8 mouse cellular contexts compared by ENCODE assay signal in the genomic region with DNA sequence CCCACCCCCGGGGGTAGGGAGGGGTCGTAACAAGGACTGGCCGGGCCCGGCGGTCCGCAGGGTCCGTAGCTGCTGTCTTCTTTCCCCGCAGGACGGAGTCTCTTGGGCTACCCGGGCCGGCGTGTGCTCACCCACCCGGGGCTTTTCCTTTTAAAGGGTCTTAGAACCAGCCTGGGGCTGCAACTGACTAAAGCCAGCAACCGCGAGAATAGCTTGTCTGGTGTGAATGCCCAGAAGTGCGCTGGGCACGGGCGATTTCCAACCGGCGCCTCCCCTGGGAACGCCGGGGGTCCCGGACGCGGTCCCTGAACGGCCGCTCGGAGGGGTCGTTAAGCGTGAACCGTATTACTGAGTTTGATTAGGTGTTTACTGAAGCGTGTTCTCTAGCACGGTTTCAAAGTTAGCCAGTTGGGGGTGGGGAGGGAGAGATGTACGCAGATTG. TPM values are rescaled to one million over a fixed set of nuclear protein-coding genes. Genes with fewer than 3 reads are reported as not detected.
DNase-seq lines count a peak whose midpoint lies in the region; ATAC-seq and TF ChIP-seq lines count a peak whose summit lies in the region.

No protein-coding gene starts in this region.

- TF ChIP-seq EP300 in CH12.LX (IDR thresholded peaks at IDR 0.05; ENCODE audit: low read length): no peak

- 0 out of 2 replicates have a peak, but pooled peaks have one; percentile 7 for ATAC-seq in embryonic facial prominence, embryonic 12.5 days (ENCODE audit: insufficient number of reproducible peaks, insufficient read depth, low FRiP score, low TSS enrichment)
- no peak; the same call in 1 of the 2 replicates for ATAC-seq in intestine, embryonic 15.5 days
- peak; percentile 66 for ATAC-seq in midbrain, embryonic 11.5 days (ENCODE audit: low FRiP score)

- intact Hi-C loops in gastrocnemius, adult 2 months (cut with DNase I): loop anchor here (5.0 kb wide), 1 partner anchor 66 kb away; a partner anchor contains a TSS

- peaks cover 3 to 36% of the 10 kb centered on the region in 2 experiments for H3K36me3 ChIP-seq in CH12.LX (replicated peaks in 1 of 2; ENCODE audit: control insufficient read depth in 1 of 2, insufficient read depth in 1 of 2, low read length in 1 of 2)
- 0 out of 2 replicates have a peak, but pooled peaks cover 4% of the 10 kb centered on the region for H3K36me3 ChIP-seq in embryonic facial prominence, embryonic 12.5 days
- H3K36me3 ChIP-seq in intestine, embryonic 15.5 days: no peaks in the 10 kb centered on the region
- no peaks in the 10 kb centered on the region for H3K36me3 ChIP-seq in midbrain, embryonic 11.5 days (ENCODE audit: control insufficient read depth, insufficient read depth, low read length)

- no peak for TF ChIP-seq RAD21 in CH12.LX (IDR thresholded peaks at IDR 0.05; ENCODE audit: low read depth, low read length)

- dilution Hi-C loops in CH12.LX (cut with MboI; ENCODE audit: extremely low pct_ligation_motif_present, extremely low pct_unique_long_range_greater_than_20kb, low sequenced_read_pairs): no loop called here

- H3K4me3 ChIP-seq in gastrocnemius, adult 2 months: peak overlapping the region; percentile 97
- H3K4me3 ChIP-seq in CH12.LX (replicated peaks in 1 of 3; ENCODE audit: low read depth in 2 of 3, low read length in 2 of 3, poor library complexity in 1 of 3): peak overlapping the region; percentile 76 to 94 (median 90)
- H3K4me3 ChIP-seq in embryonic facial prominence, embryonic 12.5 days: peak overlapping the region; percentile 77
- peak overlapping the region; percentile 84 for H3K4me3 ChIP-seq in intestine, embryonic 15.5 days (replicated peaks)
- peak overlapping the region; percentile 92 for H3K4me3 ChIP-seq in midbrain, embryonic 11.5 days (ENCODE audit: low read depth, low read length)

- H3K27ac ChIP-seq in gastrocnemius, adult 2 months: peak overlapping the region; percentile 98
- no peak overlapping the region for H3K27ac ChIP-seq in CH12.LX (ENCODE audit: insufficient read depth, low read depth)
- peak overlapping the region; percentile 86 for H3K27ac ChIP-seq in embryonic facial prominence, embryonic 12.5 days
- H3K27ac ChIP-seq in intestine, embryonic 15.5 days: peak overlapping the region; percentile 91
- H3K27ac ChIP-seq in midbrain, embryonic 11.5 days (ENCODE audit: low read depth, low read length): peak overlapping the region; percentile 16

- peak; percentile 39 for DNase-seq in gastrocnemius, adult 2 months
- DNase-seq in gastrocnemius, postnatal 4 days (ENCODE audit: low spot score in 2 of 2): no peak
- no peak for DNase-seq in CH12.LX (ENCODE audit: extremely low read depth)
- peak; percentile 93 for DNase-seq in midbrain, embryonic 11.5 days (ENCODE audit: low spot score, missing footprints)
- DNase-seq in thymus, postnatal 36 days: peak; percentile 9 to 27
- no peak for DNase-seq in frontal cortex, postnatal 36 days (ENCODE audit: low spot score in 2 of 2)

- TF ChIP-seq CTCF in gastrocnemius, adult 2 months (IDR thresholded peaks at IDR 0.05): no peak
- TF ChIP-seq CTCF in CH12.LX (conservative IDR thresholded peaks at IDR 0.05 in 1 of 2, IDR thresholded peaks at IDR 0.05 in 1 of 2; ENCODE audit: low read depth in 2 of 2, low read length in 2 of 2): no peak

- H3K9me3 ChIP-seq in CH12.LX (replicated peaks; ENCODE audit: low read length): no peaks in the 10 kb centered on the region
- H3K9me3 ChIP-seq in embryonic facial prominence, embryonic 12.5 days: no peaks in the 10 kb centered on the region
- H3K9me3 ChIP-seq in intestine, embryonic 15.5 days: no peaks in the 10 kb centered on the region
- no peaks in the 10 kb centered on the region for H3K9me3 ChIP-seq in midbrain, embryonic 11.5 days (ENCODE audit: control insufficient read depth, low read length)

- H3K4me2 ChIP-seq in CH12.LX (ENCODE audit: insufficient read depth, low read depth, poor library complexity, severe bottlenecking): peak overlapping the region; percentile 79
- H3K4me2 ChIP-seq in embryonic facial prominence, embryonic 12.5 days (replicated peaks): peak overlapping the region; percentile 63
- peak overlapping the region; percentile 68 for H3K4me2 ChIP-seq in intestine, embryonic 15.5 days (replicated peaks)
- peak overlapping the region; percentile 80 for H3K4me2 ChIP-seq in midbrain, embryonic 11.5 days

- under 1% methylated on average over 34 of the region's 34 CpGs for WGBS in embryonic facial prominence, embryonic 12.5 days
- 1% methylated on average over 34 of the region's 34 CpGs for WGBS in intestine, embryonic 15.5 days
- WGBS in midbrain, embryonic 11.5 days: under 1% methylated on average over 32 of the region's 34 CpGs

- H3K79me2 ChIP-seq in CH12.LX (replicated peaks; ENCODE audit: control insufficient read depth, extremely low read depth, insufficient read depth, poor library complexity, severe bottlenecking): peaks cover 45% of the 10 kb centered on the region

- peaks cover 9 to 74% of the 10 kb centered on the region in 2 experiments for H3K4me1 ChIP-seq in CH12.LX (ENCODE audit: control insufficient read depth in 1 of 2, insufficient read depth in 2 of 2)
- peaks cover 10% of the 10 kb centered on the region for H3K4me1 ChIP-seq in embryonic facial prominence, embryonic 12.5 days
- peaks cover 9% of the 10 kb centered on the region for H3K4me1 ChIP-seq in intestine, embryonic 15.5 days (replicated peaks)
- H3K4me1 ChIP-seq in midbrain, embryonic 11.5 days (ENCODE audit: control insufficient read depth, insufficient read depth, low read length): peaks cover 6% of the 10 kb centered on the region

- TF ChIP-seq POLR2A in CH12.LX (IDR thresholded peaks at IDR 0.05; ENCODE audit: low read depth, low read length): no peak

- no peaks in the 10 kb centered on the region for H3K27me3 ChIP-seq in CH12.LX (replicated peaks)
- no peaks in the 10 kb centered on the region for H3K27me3 ChIP-seq in embryonic facial prominence, embryonic 12.5 days
- no peaks in the 10 kb centered on the region for H3K27me3 ChIP-seq in intestine, embryonic 15.5 days (replicated peaks)
- no peaks in the 10 kb centered on the region; the same call in 1 of the 2 replicates for H3K27me3 ChIP-seq in midbrain, embryonic 11.5 days (ENCODE audit: control insufficient read depth, insufficient read depth, low read length)

- in situ Hi-C loops in CH12.LX (cut with MboI; ENCODE audit: low pct_ligation_motif_present, low pct_unique_long_range_greater_than_20kb, low sequenced_read_pairs): no loop called here

- peak overlapping the region; percentile 94 for H3K9ac ChIP-seq in CH12.LX (ENCODE audit: insufficient read depth, low read depth)
- peak overlapping the region; percentile 86 for H3K9ac ChIP-seq in embryonic facial prominence, embryonic 12.5 days
- H3K9ac ChIP-seq in intestine, embryonic 15.5 days: peak overlapping the region; percentile 91
- peak overlapping the region; percentile 89 for H3K9ac ChIP-seq in midbrain, embryonic 11.5 days (ENCODE audit: low read length)

TF ChIP-seq in CH12.LX, 34 proteins besides CTCF, POLR2A, EP300 and RAD21:
- no peak for TF ChIP-seq CHD1 (IDR thresholded peaks at IDR 0.05; ENCODE audit: low read depth, low read length)
- no peak for TF ChIP-seq TBP (conservative IDR thresholded peaks at IDR 0.05; ENCODE audit: low read depth, low read length)
- no peak for TF ChIP-seq ZKSCAN1 (IDR thresholded peaks at IDR 0.05; ENCODE audit: borderline replicate concordance, low read depth, low read length)
- no peak for TF ChIP-seq ZMIZ1 (IDR thresholded peaks at IDR 0.05; ENCODE audit: low read depth, low read length)
- TF ChIP-seq BHLHE40 (IDR thresholded peaks at IDR 0.05; ENCODE audit: low read depth, low read length): peak; percentile 55
- no peak for TF ChIP-seq SIN3A (IDR thresholded peaks at IDR 0.05; ENCODE audit: low read length)
- no peak for TF ChIP-seq MAFK (IDR thresholded peaks at IDR 0.05; ENCODE audit: insufficient replicate concordance, low read length)
TF ChIP-seq in CH12.LX: peak in this region for 1.

RNA-seq across cellular contexts. Expression of a gene that starts 0.6 kb away (rescaled TPM):
- 10 to 100 TPM; 24.0 to 28.5 TPM for total RNA-seq in gastrocnemius, adult 2 months (2021)
- 10 to 100 TPM; 46.6 to 50.3 TPM for total RNA-seq in gastrocnemius, postnatal 4 days (2021)
- 21.0 and 28.0 TPM in 2 replicates for total RNA-seq in CH12.LX (2012; rRNA removed)
- total RNA-seq in CH12.LX (2014; rRNA removed): 38.3 and 40.4 TPM in 2 replicates
- polyA plus RNA-seq in CH12.LX (2012; ENCODE audit: insufficient read length, low read depth): 22.2 and 27.7 TPM in 2 replicates
- polyA plus RNA-seq in embryonic facial prominence, embryonic 12.5 days (2016; fragmentation: Nextera tagmentation; extraction: Ambion mirVana): 19.0 and 20.8 TPM in 2 replicates
- 14.1 and 14.3 TPM in 2 replicates for polyA plus RNA-seq in intestine, embryonic 15.5 days (2015; fragmentation: Nextera tagmentation; extraction: Ambion mirVana)
- polyA plus RNA-seq in midbrain, embryonic 11.5 days (2014; fragmentation: Nextera tagmentation; extraction: Ambion mirVana): 13.2 and 14.3 TPM in 2 replicates

RNA-seq across cellular contexts. Expression of a gene that starts 0.9 kb away (rescaled TPM):
- total RNA-seq in gastrocnemius, adult 2 months (2021): 10 to 100 TPM; 95.0 to 95.1 TPM
- total RNA-seq in gastrocnemius, postnatal 4 days (2021): 100 to 1,000 TPM; 148 to 164 TPM
- total RNA-seq in CH12.LX (2012; rRNA removed) (163 and 168 TPM in 2 replicates), CH12.LX (2014; rRNA removed) (264 and 297 TPM in 2 replicates)
- 148 and 164 TPM in 2 replicates for polyA plus RNA-seq in CH12.LX (2012; ENCODE audit: insufficient read length, low read depth)
- polyA plus RNA-seq in embryonic facial prominence, embryonic 12.5 days (2016; fragmentation: Nextera tagmentation; extraction: Ambion mirVana): 106 and 124 TPM in 2 replicates
- polyA plus RNA-seq in intestine, embryonic 15.5 days (2015; fragmentation: Nextera tagmentation; extraction: Ambion mirVana): 72.6 and 97.7 TPM in 2 replicates
- 130 and 137 TPM in 2 replicates for polyA plus RNA-seq in midbrain, embryonic 11.5 days (2014; fragmentation: Nextera tagmentation; extraction: Ambion mirVana)

RNA-seq across cellular contexts. Expression of a gene that starts 35.7 kb away (rescaled TPM):
- 10 to 100 TPM; 14.1 to 16.0 TPM for total RNA-seq in gastrocnemius, adult 2 months (2021)
- 10 to 100 TPM; 32.7 to 35.2 TPM for total RNA-seq in gastrocnemius, postnatal 4 days (2021)
- total RNA-seq in CH12.LX (2012; rRNA removed): 11.4 and 11.9 TPM in 2 replicates
- total RNA-seq in CH12.LX (2014; rRNA removed): 15.6 and 16.1 TPM in 2 replicates
- polyA plus RNA-seq in CH12.LX (2012; ENCODE audit: insufficient read length, low read depth): 16.6 and 20.7 TPM in 2 replicates
- 42.6 and 43.7 TPM in 2 replicates for polyA plus RNA-seq in embryonic facial prominence, embryonic 12.5 days (2016; fragmentation: Nextera tagmentation; extraction: Ambion mirVana)
- polyA plus RNA-seq in intestine, embryonic 15.5 days (2015; fragmentation: Nextera tagmentation; extraction: Ambion mirVana): 14.6 and 15.3 TPM in 2 replicates
- polyA plus RNA-seq in midbrain, embryonic 11.5 days (2014; fragmentation: Nextera tagmentation; extraction: Ambion mirVana): 33.7 and 37.9 TPM in 2 replicates

Comparison
In these comparisons a context has a peak if more than half of its experiments do, and no peak if none do; other contexts are left out.
1. DNase-seq: peak in gastrocnemius, adult 2 months (single experiment), midbrain, embryonic 11.5 days (single experiment) and thymus, postnatal 36 days (2 of 2); none in gastrocnemius, postnatal 4 days (0 of 2), CH12.LX (single experiment) and frontal cortex, postnatal 36 days (0 of 2).
2. Peak in every context shown above with its lines, with median percentiles within 50 percentile points of each other: H3K4me3 ChIP-seq, H3K4me2 ChIP-seq and H3K9ac ChIP-seq.